Mouse (Mus musculus): ENCODE data around the gene Fam227a. TPM values are rescaled to one million over a fixed set of nuclear protein-coding genes. Genes with fewer than 3 reads are reported as not detected.

The Fam227a gene
- total RNA-seq, 1 experiment, result 1.2 TPM

DNA sequence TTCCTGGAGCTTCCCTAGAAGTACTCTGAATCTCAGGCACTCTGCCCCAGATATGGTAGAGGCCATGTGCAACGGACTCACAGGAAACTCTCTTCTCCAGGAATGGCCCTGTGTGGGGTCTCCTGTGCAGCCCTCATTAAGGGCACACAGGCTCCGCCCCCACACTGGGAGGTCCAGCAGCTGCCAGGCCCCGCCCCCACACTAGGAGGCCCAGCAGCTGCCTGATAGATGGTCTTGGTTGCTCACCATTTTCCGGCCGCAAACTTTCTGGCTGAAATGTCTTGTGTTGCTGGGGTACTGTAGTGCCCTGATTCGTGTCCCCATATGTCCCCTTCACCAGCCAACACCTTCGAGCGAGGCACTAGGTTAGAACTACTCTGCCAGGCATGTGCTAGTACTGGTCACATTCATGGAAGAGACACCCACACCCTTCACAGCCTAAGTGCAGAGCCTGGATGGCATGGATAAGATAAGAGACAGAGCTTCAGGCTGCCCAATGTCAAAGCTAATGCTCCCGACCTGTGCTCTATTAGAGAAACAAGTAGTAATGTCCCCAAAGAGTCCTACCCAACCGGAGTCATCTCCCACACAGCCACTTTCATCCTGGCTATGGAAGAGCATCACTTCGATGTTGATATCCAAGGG is 38.9 kb downstream of the Fam227a start:
- Histone ChIP-seq H3K9me3 (ENCODE audit: control insufficient read depth, insufficient read depth, low read depth, low read length) (no peaks in the 10 kb centered on the region), H3K9ac (ENCODE audit: insufficient read depth, low read depth, low read length, poor library complexity, severe bottlenecking) (no peak overlapping the region), H3K36me3 (ENCODE audit: control insufficient read depth, insufficient read depth, low read length, poor library complexity, severe bottlenecking) (no peaks in the 10 kb centered on the region; the same call in 1 of the 2 replicates), H3K27ac (ENCODE audit: insufficient read depth, low read depth, low read length, poor library complexity, severe bottlenecking) (no peak overlapping the region), H3K4me1 (ENCODE audit: control insufficient read depth in 2 of 2, insufficient read depth in 2 of 2, low read length in 2 of 2, poor library complexity in 1 of 2) (peaks cover 1 to 18% of the 10 kb centered on the region in 2 experiments; a peak in 2 of 4 replicates), H3K4me3 (ENCODE audit: insufficient read depth in 1 of 2, low read depth in 1 of 2, low read length in 2 of 2, poor library complexity in 1 of 2, severe bottlenecking in 1 of 2) (no peak overlapping the region)
- TF ChIP-seq ZNF384 (IDR thresholded peaks at IDR 0.05; ENCODE audit: low read depth, low read length) (no peak), ZC3H11A (IDR thresholded peaks at IDR 0.05; ENCODE audit: borderline replicate concordance, low read depth, low read length) (no peak), MAFK (IDR thresholded peaks at IDR 0.05; ENCODE audit: insufficient read depth, low read depth, low read length) (no peak), HCFC1 (IDR thresholded peaks at IDR 0.05; ENCODE audit: borderline replicate concordance, insufficient read depth, low read length) (no peak), CHD2 (IDR thresholded peaks at IDR 0.05; ENCODE audit: low read depth, low read length) (no peak)
- no peak for DNase-seq (ENCODE audit: low read depth, low spot score)
- in situ Hi-C loops (cut with MboI; ENCODE audit: low sequenced_read_pairs in 2 of 2, unreplicated experiment in 2 of 2), result no loop called here

DNA sequence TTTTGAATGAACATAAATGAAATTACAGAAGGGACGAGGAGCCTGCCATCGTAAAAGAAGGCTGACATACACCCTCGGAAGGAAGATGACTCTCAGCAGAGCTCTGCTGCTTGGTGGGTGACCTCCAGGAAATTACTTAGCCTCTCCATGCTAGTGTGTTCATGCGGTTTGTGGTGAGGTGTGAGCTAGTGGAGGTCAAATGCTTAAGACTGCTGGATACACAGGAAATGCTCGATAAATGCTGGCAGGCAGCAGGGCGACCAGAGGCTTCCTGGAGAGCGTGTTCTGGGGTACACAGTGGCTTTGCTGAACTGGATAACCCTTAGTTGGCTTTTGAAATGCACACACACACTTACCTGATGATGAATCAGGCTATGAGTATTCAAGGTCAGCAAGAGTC is 40.3 kb downstream of the Fam227a start:
- Histone ChIP-seq H3K9me3 (ENCODE audit: control insufficient read depth, insufficient read depth, low read depth, low read length) (no peaks in the 10 kb centered on the region), H3K36me3 (ENCODE audit: control insufficient read depth, insufficient read depth, low read length, poor library complexity, severe bottlenecking) (no peaks in the 10 kb centered on the region; the same call in 1 of the 2 replicates), H3K4me1 (ENCODE audit: control insufficient read depth in 2 of 2, insufficient read depth in 2 of 2, low read length in 2 of 2, poor library complexity in 1 of 2) (peaks cover 1 to 21% of the 10 kb centered on the region in 2 experiments; a peak in 2 of 4 replicates), H3K9ac (ENCODE audit: insufficient read depth, low read depth, low read length, poor library complexity, severe bottlenecking) (no peak overlapping the region), H3K4me3 (ENCODE audit: insufficient read depth in 1 of 2, low read depth in 1 of 2, low read length in 2 of 2, poor library complexity in 1 of 2, severe bottlenecking in 1 of 2) (no peak overlapping the region), H3K27ac (ENCODE audit: insufficient read depth, low read depth, low read length, poor library complexity, severe bottlenecking) (no peak overlapping the region)
- TF ChIP-seq ZC3H11A (IDR thresholded peaks at IDR 0.05; ENCODE audit: borderline replicate concordance, low read depth, low read length) (no peak), CHD2 (IDR thresholded peaks at IDR 0.05; ENCODE audit: low read depth, low read length) (no peak), MAFK (IDR thresholded peaks at IDR 0.05; ENCODE audit: insufficient read depth, low read depth, low read length) (no peak), HCFC1 (IDR thresholded peaks at IDR 0.05; ENCODE audit: borderline replicate concordance, insufficient read depth, low read length) (no peak), ZNF384 (IDR thresholded peaks at IDR 0.05; ENCODE audit: low read depth, low read length) (no peak)
- DNase-seq (ENCODE audit: low read depth, low spot score), result no peak
- in situ Hi-C loops (cut with MboI; ENCODE audit: low sequenced_read_pairs in 2 of 2, unreplicated experiment in 2 of 2), result no loop called here

DNA sequence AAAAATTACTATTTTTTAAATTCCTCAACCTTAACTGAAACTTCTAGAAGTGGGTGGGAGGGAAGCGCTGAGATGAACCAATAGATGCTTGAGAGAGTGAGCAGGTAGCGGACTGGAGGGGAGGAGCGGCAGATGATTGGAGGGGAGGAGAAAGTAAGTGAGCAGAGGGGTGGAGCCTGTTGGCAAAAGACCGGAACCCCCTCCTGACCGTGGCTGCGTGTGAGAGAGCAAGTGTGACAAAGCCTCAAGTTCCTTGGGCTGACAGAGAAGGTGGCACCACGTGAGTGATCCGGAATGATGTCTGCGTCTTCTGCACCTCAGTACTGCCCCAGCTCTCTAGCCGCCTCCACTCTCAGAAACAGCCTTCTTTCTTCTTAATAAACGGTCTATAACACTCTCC is 41.6 kb downstream of the Fam227a start:
- H3K4me3 ChIP-seq (ENCODE audit: insufficient read depth in 1 of 2, low read depth in 1 of 2, low read length in 2 of 2, poor library complexity in 1 of 2, severe bottlenecking in 1 of 2), result peak overlapping the region; percentile 57 to 76
- no peaks in the 10 kb centered on the region; the same call in 1 of the 2 replicates for H3K36me3 ChIP-seq (ENCODE audit: control insufficient read depth, insufficient read depth, low read length, poor library complexity, severe bottlenecking)
- DNase-seq (ENCODE audit: low read depth, low spot score), result no peak
- H3K27ac ChIP-seq (ENCODE audit: insufficient read depth, low read depth, low read length, poor library complexity, severe bottlenecking), result no peak overlapping the region
- H3K4me1 ChIP-seq (ENCODE audit: control insufficient read depth in 2 of 2, insufficient read depth in 2 of 2, low read length in 2 of 2, poor library complexity in 1 of 2), result peaks cover 1 to 27% of the 10 kb centered on the region in 2 experiments; a peak in 2 of 4 replicates
- in situ Hi-C loops (cut with MboI; ENCODE audit: low sequenced_read_pairs in 2 of 2, unreplicated experiment in 2 of 2), result no loop called here
- TF ChIP-seq HCFC1 (IDR thresholded peaks at IDR 0.05; ENCODE audit: borderline replicate concordance, insufficient read depth, low read length) (no peak), CHD2 (IDR thresholded peaks at IDR 0.05; ENCODE audit: low read depth, low read length) (no peak), ZC3H11A (IDR thresholded peaks at IDR 0.05; ENCODE audit: borderline replicate concordance, low read depth, low read length) (no peak), ZNF384 (IDR thresholded peaks at IDR 0.05; ENCODE audit: low read depth, low read length) (no peak), MAFK (IDR thresholded peaks at IDR 0.05; ENCODE audit: insufficient read depth, low read depth, low read length) (no peak)
- no peaks in the 10 kb centered on the region for H3K9me3 ChIP-seq (ENCODE audit: control insufficient read depth, insufficient read depth, low read depth, low read length)
- peak overlapping the region; percentile 51 for H3K9ac ChIP-seq (ENCODE audit: insufficient read depth, low read depth, low read length, poor library complexity, severe bottlenecking)

DNA sequence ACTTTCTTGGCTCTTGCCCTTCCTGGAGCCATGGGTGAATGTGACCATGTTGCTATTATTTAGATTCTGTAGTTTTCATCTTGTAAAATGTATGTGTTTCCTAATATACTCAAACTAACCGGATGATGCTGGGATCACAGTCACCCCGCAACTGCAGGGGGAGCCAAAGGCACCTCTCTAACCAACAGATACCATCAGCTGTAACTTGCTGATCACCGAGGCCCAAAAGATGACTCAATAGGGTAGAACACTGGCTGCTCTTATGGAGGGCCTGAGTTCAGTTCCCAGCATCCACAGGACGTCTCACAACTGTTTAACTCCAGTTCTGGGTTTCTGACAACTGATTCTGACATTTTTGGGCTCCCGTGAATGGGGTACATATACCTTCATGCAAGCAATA is 42.0 kb downstream of the Fam227a start:
- H3K4me3 ChIP-seq (ENCODE audit: insufficient read depth in 1 of 2, low read depth in 1 of 2, low read length in 2 of 2, poor library complexity in 1 of 2, severe bottlenecking in 1 of 2), result no peak overlapping the region
- H3K27ac ChIP-seq (ENCODE audit: insufficient read depth, low read depth, low read length, poor library complexity, severe bottlenecking), result no peak overlapping the region
- DNase-seq (ENCODE audit: low read depth, low spot score), result no peak
- no peak overlapping the region for H3K9ac ChIP-seq (ENCODE audit: insufficient read depth, low read depth, low read length, poor library complexity, severe bottlenecking)
- TF ChIP-seq ZC3H11A (IDR thresholded peaks at IDR 0.05; ENCODE audit: borderline replicate concordance, low read depth, low read length) (no peak), CHD2 (IDR thresholded peaks at IDR 0.05; ENCODE audit: low read depth, low read length) (no peak), MAFK (IDR thresholded peaks at IDR 0.05; ENCODE audit: insufficient read depth, low read depth, low read length) (no peak), HCFC1 (IDR thresholded peaks at IDR 0.05; ENCODE audit: borderline replicate concordance, insufficient read depth, low read length) (no peak), ZNF384 (IDR thresholded peaks at IDR 0.05; ENCODE audit: low read depth, low read length) (no peak)
- H3K9me3 ChIP-seq (ENCODE audit: control insufficient read depth, insufficient read depth, low read depth, low read length), result no peaks in the 10 kb centered on the region
- peaks cover 1 to 27% of the 10 kb centered on the region in 2 experiments; a peak in 2 of 4 replicates for H3K4me1 ChIP-seq (ENCODE audit: control insufficient read depth in 2 of 2, insufficient read depth in 2 of 2, low read length in 2 of 2, poor library complexity in 1 of 2)
- H3K36me3 ChIP-seq (ENCODE audit: control insufficient read depth, insufficient read depth, low read length, poor library complexity, severe bottlenecking), result no peaks in the 10 kb centered on the region; the same call in 1 of the 2 replicates
- in situ Hi-C loops (cut with MboI; ENCODE audit: low sequenced_read_pairs in 2 of 2, unreplicated experiment in 2 of 2), result no loop called here

Data from ES-E14 (cell line).